Mouse (Mus musculus) heart, postnatal 0 days (tissue): Measurements from ENCODE around the gene Eif2ak1.

Experiments used
- CTCF ChIP-seq: IDR thresholded peaks from 2 replicates; pipeline ENCODE4 v1.5.1; 2016; ENCODE audit warnings: antibody characterized with exemption, control low read depth, low read depth
- EP300 ChIP-seq: IDR thresholded peaks from 2 replicates; pipeline ENCODE4 v1.6.1; 2016; ENCODE audit warnings: antibody characterized with exemption, low read depth

GRCm38 (mm10) chr5:143874571-143874970 is 57.0 kb downstream of the Eif2ak1 start:
- TF ChIP-seq CTCF (no peak), EP300 (no peak)
